Comparison of ENCODE assay signal across 25 mouse cellular contexts in genomic region chr17:51495038-51495437, GRCm38 (mm10).
"Had no signal": no experiment of that assay in that cellular context is flagged by ENCODE, and none has a peak within 500 bp of the region (broad histone marks: within the 10 kb centered on the region; RNA-seq: fewer than 3 reads in every experiment).

No protein-coding gene starts in this region.

- ATAC-seq: hindbrain, postnatal 0 days; intestine, embryonic 16.5 days; liver, embryonic 12.5 days had no signal

- H3K4me3 ChIP-seq: heart, embryonic 13.5 days; heart, embryonic 15.5 days; hindbrain, embryonic 13.5 days; hindbrain, embryonic 15.5 days; kidney, embryonic 15.5 days; limb, embryonic 13.5 days; limb, embryonic 15.5 days; liver, embryonic 12.5 days had no signal

- DNase-seq: gastrocnemius, postnatal 14 days; gastrocnemius, postnatal 36 days; heart, adult 18-20 months; heart, postnatal 14 days; heart, postnatal 36 days; kidney, adult 11 months; kidney, adult 2 months; kidney, adult 9 months; kidney, postnatal 14 days; kidney, postnatal 36 days; layer of hippocampus, adult 9-11 months; layer of hippocampus, postnatal 36 days; left cerebral cortex, postnatal 4 days had no signal

- H3K4me1 ChIP-seq: heart, embryonic 13.5 days; heart, embryonic 15.5 days; hindbrain, embryonic 13.5 days; hindbrain, embryonic 15.5 days; kidney, embryonic 15.5 days; limb, embryonic 13.5 days; limb, embryonic 15.5 days; liver, embryonic 12.5 days had no signal

- H3K9ac ChIP-seq: heart, embryonic 13.5 days; heart, embryonic 15.5 days; hindbrain, embryonic 13.5 days; hindbrain, embryonic 15.5 days; kidney, embryonic 15.5 days; limb, embryonic 13.5 days; limb, embryonic 15.5 days; liver, embryonic 12.5 days had no signal

- H3K36me3 ChIP-seq: heart, embryonic 13.5 days; heart, embryonic 15.5 days; hindbrain, embryonic 13.5 days; hindbrain, embryonic 15.5 days; kidney, embryonic 15.5 days; limb, embryonic 13.5 days; limb, embryonic 15.5 days; liver, embryonic 12.5 days had no signal

- H3K9me3 ChIP-seq: heart, embryonic 13.5 days; heart, embryonic 15.5 days; hindbrain, embryonic 13.5 days; hindbrain, embryonic 15.5 days; kidney, embryonic 15.5 days; limb, embryonic 13.5 days; limb, embryonic 15.5 days; liver, embryonic 12.5 days had no signal

- H3K4me2 ChIP-seq: heart, embryonic 11.5 days; heart, embryonic 13.5 days; heart, embryonic 15.5 days; hindbrain, embryonic 13.5 days; hindbrain, embryonic 15.5 days; kidney, embryonic 15.5 days; limb, embryonic 13.5 days; limb, embryonic 15.5 days; liver, embryonic 12.5 days had no signal

- H3K27me3 ChIP-seq: heart, embryonic 13.5 days; heart, embryonic 15.5 days; hindbrain, embryonic 13.5 days; hindbrain, embryonic 15.5 days; kidney, embryonic 15.5 days; limb, embryonic 13.5 days; limb, embryonic 15.5 days; liver, embryonic 12.5 days had no signal

- H3K27ac ChIP-seq: heart, embryonic 13.5 days; heart, embryonic 15.5 days; hindbrain, embryonic 13.5 days; hindbrain, embryonic 15.5 days; hindbrain, postnatal 0 days; kidney, embryonic 15.5 days; kidney, postnatal 0 days; limb, embryonic 13.5 days; limb, embryonic 15.5 days; liver, embryonic 12.5 days had no signal
